Mouse (Mus musculus): ENCODE measurements at regions not wholly inside any gene's neighbourhood (a gene's known extent, or its start where the extent isn't known, plus 50 kb on each side); places are given as distances from the start of the nearest gene placed in this dataset.

- no peak for ATAC-seq (ENCODE audit: low read depth)
- Histone ChIP-seq H3K36me3 (ENCODE audit: control insufficient read depth, insufficient read depth, low read length) (no peaks in the 10 kb centered on the region), H3K9me3 (ENCODE audit: control insufficient read depth, low read length) (no peaks in the 10 kb centered on the region), H3K4me2 (ENCODE audit: low read depth, low read length) (no peak overlapping the region), H3K4me1 (replicated peaks; ENCODE audit: control insufficient read depth, insufficient read depth, low read length) (no peaks in the 10 kb centered on the region), H3K9ac (ENCODE audit: low read length) (no peak overlapping the region), H3K4me3 (ENCODE audit: low read length) (no peak overlapping the region), H3K27ac (ENCODE audit: low read length) (no peak overlapping the region), H3K27me3 (ENCODE audit: control insufficient read depth, insufficient read depth, low read depth, low read length) (no peaks in the 10 kb centered on the region)
- 54% methylated on average over 6 of the region's 6 CpGs for WGBS
These were observed 202.1 kb downstream of the Ddx10 start for GRCm38 (mm10) chr9:53045788-53046187.

GRCm38 (mm10) chr9:53033797-53034196 lies 214.1 kb downstream of the Ddx10 start:
- ATAC-seq (ENCODE audit: low read depth), result no peak
- 76% methylated on average over 4 of the region's 4 CpGs for WGBS
- Histone ChIP-seq H3K4me3 (ENCODE audit: low read length) (no peak overlapping the region), H3K9me3 (ENCODE audit: control insufficient read depth, low read length) (no peaks in the 10 kb centered on the region), H3K27me3 (ENCODE audit: control insufficient read depth, insufficient read depth, low read depth, low read length) (no peaks in the 10 kb centered on the region), H3K27ac (ENCODE audit: low read length) (no peak overlapping the region), H3K4me2 (ENCODE audit: low read depth, low read length) (no peak overlapping the region), H3K9ac (ENCODE audit: low read length) (no peak overlapping the region), H3K4me1 (replicated peaks; ENCODE audit: control insufficient read depth, insufficient read depth, low read length) (no peaks in the 10 kb centered on the region), H3K36me3 (ENCODE audit: control insufficient read depth, insufficient read depth, low read length) (no peaks in the 10 kb centered on the region)

DNA sequence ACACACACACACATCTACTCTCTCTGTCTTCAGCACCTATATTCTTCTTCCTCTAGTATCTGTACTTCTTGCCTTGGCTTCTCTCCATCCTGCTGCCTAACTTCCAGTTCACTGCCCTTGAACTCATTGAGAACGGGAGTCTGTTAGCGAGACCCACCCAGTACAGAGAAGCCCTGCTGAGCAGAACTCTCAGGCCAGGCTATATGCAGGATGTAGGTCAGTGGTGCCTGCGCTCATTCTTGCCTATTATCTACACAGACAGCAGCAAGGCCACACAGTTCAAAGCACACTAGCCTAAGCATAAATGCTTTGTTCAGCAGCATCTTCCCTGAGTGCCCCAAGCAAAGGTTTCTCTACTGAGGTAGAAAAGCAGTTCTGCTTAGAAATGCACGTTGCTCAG lies 225.8 kb downstream of the Ddx10 start:
- Histone ChIP-seq H3K4me1 (replicated peaks; ENCODE audit: control insufficient read depth, insufficient read depth, low read length) (no peaks in the 10 kb centered on the region), H3K27me3 (ENCODE audit: control insufficient read depth, insufficient read depth, low read depth, low read length) (no peaks in the 10 kb centered on the region), H3K4me3 (ENCODE audit: low read length) (no peak overlapping the region), H3K27ac (ENCODE audit: low read length) (no peak overlapping the region), H3K9ac (ENCODE audit: low read length) (no peak overlapping the region), H3K36me3 (ENCODE audit: control insufficient read depth, insufficient read depth, low read length) (no peaks in the 10 kb centered on the region), H3K4me2 (ENCODE audit: low read depth, low read length) (no peak overlapping the region), H3K9me3 (ENCODE audit: control insufficient read depth, low read length) (no peaks in the 10 kb centered on the region)
- WGBS, result 74% methylated on average over 4 of the region's 4 CpGs
- ATAC-seq (ENCODE audit: low read depth), result no peak

DNA sequence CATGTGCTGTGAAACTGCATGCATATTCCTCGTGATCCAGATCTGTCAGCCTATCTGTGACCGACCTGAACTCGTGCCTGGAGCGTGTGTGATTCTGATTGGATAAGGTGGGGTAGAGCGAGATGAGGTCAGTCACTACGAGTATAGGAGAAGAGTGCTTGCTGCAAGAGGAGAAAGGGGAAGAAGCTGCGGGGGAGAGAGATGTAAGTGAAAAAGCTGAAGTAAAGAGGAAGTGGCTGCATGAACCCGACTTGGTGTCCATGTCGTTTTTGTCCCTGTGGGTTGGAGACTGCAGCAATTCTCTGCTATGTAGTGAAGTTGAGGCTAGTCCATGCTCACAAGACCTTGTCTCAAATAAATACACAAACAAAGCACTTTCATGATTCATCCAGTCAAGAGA lies 237.1 kb downstream of the Ddx10 start:
- Histone ChIP-seq H3K4me1 (replicated peaks; ENCODE audit: control insufficient read depth, insufficient read depth, low read length) (no peaks in the 10 kb centered on the region), H3K9ac (ENCODE audit: low read length) (no peak overlapping the region), H3K27ac (ENCODE audit: low read length) (no peak overlapping the region), H3K4me3 (ENCODE audit: low read length) (no peak overlapping the region), H3K36me3 (ENCODE audit: control insufficient read depth, insufficient read depth, low read length) (no peaks in the 10 kb centered on the region), H3K27me3 (ENCODE audit: control insufficient read depth, insufficient read depth, low read depth, low read length) (no peaks in the 10 kb centered on the region), H3K9me3 (ENCODE audit: control insufficient read depth, low read length) (no peaks in the 10 kb centered on the region), H3K4me2 (ENCODE audit: low read depth, low read length) (no peak overlapping the region)
- no peak for ATAC-seq (ENCODE audit: low read depth)
- WGBS, result 91% methylated on average over 9 of the region's 9 CpGs

- no peaks in the 10 kb centered on the region for H3K4me1 ChIP-seq (replicated peaks; ENCODE audit: control insufficient read depth, insufficient read depth, low read length)
- no peak for ATAC-seq (ENCODE audit: low read depth)
- H3K27me3 ChIP-seq (ENCODE audit: control insufficient read depth, insufficient read depth, low read depth, low read length), result no peaks in the 10 kb centered on the region
- no peak overlapping the region for H3K4me3 ChIP-seq (ENCODE audit: low read length)
- H3K9me3 ChIP-seq (ENCODE audit: control insufficient read depth, low read length), result no peaks in the 10 kb centered on the region
- no peak overlapping the region for H3K4me2 ChIP-seq (ENCODE audit: low read depth, low read length)
- 82% methylated on average over 10 of the region's 10 CpGs for WGBS
- H3K27ac ChIP-seq (ENCODE audit: low read length), result no peak overlapping the region
- H3K9ac ChIP-seq (ENCODE audit: low read length), result no peak overlapping the region
- no peaks in the 10 kb centered on the region for H3K36me3 ChIP-seq (ENCODE audit: control insufficient read depth, insufficient read depth, low read length)
These were observed 240.5 kb downstream of the Ddx10 start for GRCm38 (mm10) chr9:53007395-53007794.

- Histone ChIP-seq H3K4me1 (replicated peaks; ENCODE audit: control insufficient read depth, insufficient read depth, low read length) (no peaks in the 10 kb centered on the region), H3K4me2 (ENCODE audit: low read depth, low read length) (no peak overlapping the region), H3K27ac (ENCODE audit: low read length) (no peak overlapping the region), H3K4me3 (ENCODE audit: low read length) (no peak overlapping the region), H3K9ac (ENCODE audit: low read length) (no peak overlapping the region), H3K27me3 (ENCODE audit: control insufficient read depth, insufficient read depth, low read depth, low read length) (no peaks in the 10 kb centered on the region), H3K9me3 (ENCODE audit: control insufficient read depth, low read length) (no peaks in the 10 kb centered on the region), H3K36me3 (ENCODE audit: control insufficient read depth, insufficient read depth, low read length) (no peaks in the 10 kb centered on the region)
- 80% methylated on average over 1 of the region's 1 CpGs for WGBS
- no peak for ATAC-seq (ENCODE audit: low read depth)
These were observed 241.8 kb downstream of the Ddx10 start for GRCm38 (mm10) chr9:53006085-53006484.

GRCm38 (mm10) chr9:53004253-53004978 lies 243.4 kb downstream of the Ddx10 start:
- Histone ChIP-seq H3K27me3 (ENCODE audit: control insufficient read depth, insufficient read depth, low read depth, low read length) (no peaks in the 10 kb centered on the region), H3K9ac (ENCODE audit: low read length) (no peak overlapping the region), H3K4me1 (replicated peaks; ENCODE audit: control insufficient read depth, insufficient read depth, low read length) (no peaks in the 10 kb centered on the region), H3K9me3 (ENCODE audit: control insufficient read depth, low read length) (no peaks in the 10 kb centered on the region), H3K27ac (ENCODE audit: low read length) (no peak overlapping the region), H3K4me2 (ENCODE audit: low read depth, low read length) (no peak overlapping the region), H3K36me3 (ENCODE audit: control insufficient read depth, insufficient read depth, low read length) (no peaks in the 10 kb centered on the region), H3K4me3 (ENCODE audit: low read length) (no peak overlapping the region)
- no peak for ATAC-seq (ENCODE audit: low read depth)
- 50% methylated on average over 3 of the region's 3 CpGs for WGBS

- Histone ChIP-seq H3K4me1 (replicated peaks; ENCODE audit: control insufficient read depth, insufficient read depth, low read length) (no peaks in the 10 kb centered on the region), H3K27me3 (ENCODE audit: control insufficient read depth, insufficient read depth, low read depth, low read length) (no peaks in the 10 kb centered on the region), H3K4me3 (ENCODE audit: low read length) (no peak overlapping the region), H3K27ac (ENCODE audit: low read length) (no peak overlapping the region), H3K9ac (ENCODE audit: low read length) (no peak overlapping the region), H3K36me3 (ENCODE audit: control insufficient read depth, insufficient read depth, low read length) (no peaks in the 10 kb centered on the region), H3K9me3 (ENCODE audit: control insufficient read depth, low read length) (no peaks in the 10 kb centered on the region), H3K4me2 (ENCODE audit: low read depth, low read length) (no peak overlapping the region)
- WGBS, result 57% methylated on average over 1 of the region's 1 CpGs
- no peak for ATAC-seq (ENCODE audit: low read depth)
These were observed 271.8 kb downstream of the Ddx10 start for GRCm38 (mm10) chr9:52976041-52976440.

DNA sequence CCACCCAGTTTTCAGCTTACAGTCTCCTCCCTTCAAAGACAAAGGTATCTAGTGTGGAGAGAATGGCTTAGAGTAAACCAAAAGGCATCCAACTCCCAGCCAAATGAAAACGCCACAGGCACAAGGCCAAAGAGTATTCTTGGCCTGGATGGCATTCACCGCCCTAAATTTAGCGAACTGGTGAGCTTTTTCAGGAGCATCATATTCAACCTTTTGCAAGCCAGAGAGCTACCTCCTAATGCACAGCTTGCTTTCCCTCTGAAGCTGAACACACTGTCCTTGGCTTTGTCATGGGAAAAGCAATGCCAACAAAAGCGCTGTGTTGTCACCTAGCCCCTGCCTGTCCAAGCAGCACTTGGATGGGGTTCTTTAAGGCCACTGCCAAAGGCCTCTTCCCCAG lies 282.2 kb downstream of the Ddx10 start:
- no peak overlapping the region for H3K4me3 ChIP-seq (ENCODE audit: low read length)
- H3K27ac ChIP-seq (ENCODE audit: low read length), result no peak overlapping the region
- no peaks in the 10 kb centered on the region for H3K36me3 ChIP-seq (ENCODE audit: control insufficient read depth, insufficient read depth, low read length)
- no peaks in the 10 kb centered on the region for H3K27me3 ChIP-seq (ENCODE audit: control insufficient read depth, insufficient read depth, low read depth, low read length)
- H3K4me2 ChIP-seq (ENCODE audit: low read depth, low read length), result no peak overlapping the region
- no peaks in the 10 kb centered on the region for H3K9me3 ChIP-seq (ENCODE audit: control insufficient read depth, low read length)
- no peak overlapping the region for H3K9ac ChIP-seq (ENCODE audit: low read length)
- 91% methylated on average over 4 of the region's 4 CpGs for WGBS
- H3K4me1 ChIP-seq (replicated peaks; ENCODE audit: control insufficient read depth, insufficient read depth, low read length), result no peaks in the 10 kb centered on the region
- no peak for ATAC-seq (ENCODE audit: low read depth)

- H3K9ac ChIP-seq (ENCODE audit: low read length), result no peak overlapping the region
- 71% methylated on average over 6 of the region's 6 CpGs for WGBS
- H3K27ac ChIP-seq (ENCODE audit: low read length), result no peak overlapping the region
- no peaks in the 10 kb centered on the region for H3K27me3 ChIP-seq (ENCODE audit: control insufficient read depth, insufficient read depth, low read depth, low read length)
- H3K9me3 ChIP-seq (ENCODE audit: control insufficient read depth, low read length), result no peaks in the 10 kb centered on the region
- no peak for ATAC-seq (ENCODE audit: low read depth)
- H3K4me2 ChIP-seq (ENCODE audit: low read depth, low read length), result no peak overlapping the region
- H3K4me3 ChIP-seq (ENCODE audit: low read length), result no peak overlapping the region
- H3K4me1 ChIP-seq (replicated peaks; ENCODE audit: control insufficient read depth, insufficient read depth, low read length), result no peaks in the 10 kb centered on the region
- no peaks in the 10 kb centered on the region for H3K36me3 ChIP-seq (ENCODE audit: control insufficient read depth, insufficient read depth, low read length)
These were observed 280.1 kb upstream of the AI593442 start for GRCm38 (mm10) chr9:52959668-52960067.

Data from lung, embryonic 16.5 days (tissue).